Mouse (Mus musculus) CH12F3 (cell line): ENCODE data around the gene Kcnn3.

Source experiments
- in situ Hi-C: fragments of 300-500 bp; cut with MboI; formaldehyde crosslinking; loops from 2 replicates; pipeline ENCODE4 v1.14.3; 2020; ENCODE audit warnings: low sequenced_read_pairs

The Kcnn3 gene

DNA sequence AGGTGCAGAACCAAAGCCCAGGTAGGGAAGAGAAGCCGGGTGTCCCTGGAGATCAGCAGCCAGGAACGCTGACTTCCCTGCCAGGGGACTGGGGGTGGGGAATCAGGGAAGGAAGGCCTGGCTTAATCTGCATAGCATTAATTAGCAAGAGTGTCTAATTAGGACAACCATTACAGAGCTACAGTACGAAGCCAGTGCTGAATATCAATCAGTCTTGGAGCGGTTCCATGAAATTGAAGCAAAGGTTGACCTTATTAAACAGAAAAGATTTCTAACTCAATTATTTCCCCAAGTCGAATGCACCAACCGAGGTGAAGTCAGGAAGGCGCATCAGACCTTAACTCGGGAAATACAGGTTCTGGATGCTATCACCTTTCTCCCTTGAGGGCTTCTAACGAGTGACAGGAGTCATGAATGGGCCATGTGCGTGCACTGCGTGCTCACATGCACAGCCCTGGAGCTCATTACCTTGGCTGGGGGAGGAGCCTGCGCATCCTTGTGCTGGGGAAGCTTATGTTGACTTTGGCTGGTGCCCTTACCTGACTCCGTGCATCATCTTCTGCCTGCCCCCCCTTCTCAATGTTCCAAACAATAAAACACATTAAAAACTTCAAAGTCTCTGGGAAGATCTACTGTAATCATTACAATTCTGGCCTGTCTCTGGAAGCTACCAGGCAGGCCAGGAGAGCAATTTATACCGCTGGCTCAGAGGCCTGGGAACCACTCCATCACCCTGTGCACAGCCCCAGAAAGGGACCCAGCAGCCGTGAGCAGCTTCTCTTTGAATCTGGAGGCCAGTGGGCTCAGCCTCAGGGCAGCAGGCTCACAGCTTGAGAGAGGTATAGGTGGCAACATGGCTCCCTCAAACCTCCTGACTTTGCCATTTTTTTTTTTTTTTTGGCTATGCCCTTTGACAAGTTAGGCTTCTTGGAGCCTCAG, 39.3 kb downstream of the Kcnn3 start:
- in situ Hi-C loops, result no loop called here

DNA sequence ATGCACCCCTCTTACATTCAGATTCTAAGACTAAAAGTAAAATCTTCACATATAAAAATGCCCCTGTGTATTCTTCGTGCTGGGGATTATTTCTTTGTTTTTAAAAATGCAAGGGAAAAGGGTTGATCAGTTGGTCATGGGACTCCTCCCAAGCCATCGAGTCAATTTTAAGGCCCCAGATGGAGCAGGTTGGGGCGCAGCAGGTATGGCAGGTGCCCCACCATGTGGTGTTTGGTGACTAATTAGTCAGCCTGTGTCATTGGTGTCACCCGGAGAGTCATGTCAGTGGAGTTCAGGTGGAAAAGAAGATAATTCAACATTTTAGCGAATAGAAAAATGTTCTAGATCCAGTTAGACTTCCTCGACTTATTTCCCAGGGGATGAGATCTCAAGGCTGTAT, 41.4 kb downstream of the Kcnn3 start:
- in situ Hi-C loops, result no loop called here

DNA sequence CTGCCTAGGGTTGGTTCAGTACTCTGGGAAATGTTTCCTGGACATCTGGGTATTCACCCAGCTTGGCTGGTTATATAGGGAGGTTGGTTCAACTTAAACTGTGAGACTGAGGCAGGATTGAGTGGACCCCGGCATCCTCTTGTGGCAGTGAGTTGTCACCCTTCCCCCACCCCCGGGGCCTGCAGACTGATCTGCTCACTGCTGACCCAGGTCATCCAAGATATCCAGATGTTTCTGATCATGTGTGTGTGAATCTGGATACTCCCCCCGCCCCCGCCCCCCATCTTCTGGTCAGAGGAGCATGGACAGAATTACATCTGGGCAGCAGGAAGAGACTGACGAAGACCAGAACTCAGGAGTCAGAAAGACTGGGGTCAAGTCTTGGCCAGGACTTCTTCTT, 45.4 kb downstream of the Kcnn3 start:
- in situ Hi-C loops, result no loop called here

DNA sequence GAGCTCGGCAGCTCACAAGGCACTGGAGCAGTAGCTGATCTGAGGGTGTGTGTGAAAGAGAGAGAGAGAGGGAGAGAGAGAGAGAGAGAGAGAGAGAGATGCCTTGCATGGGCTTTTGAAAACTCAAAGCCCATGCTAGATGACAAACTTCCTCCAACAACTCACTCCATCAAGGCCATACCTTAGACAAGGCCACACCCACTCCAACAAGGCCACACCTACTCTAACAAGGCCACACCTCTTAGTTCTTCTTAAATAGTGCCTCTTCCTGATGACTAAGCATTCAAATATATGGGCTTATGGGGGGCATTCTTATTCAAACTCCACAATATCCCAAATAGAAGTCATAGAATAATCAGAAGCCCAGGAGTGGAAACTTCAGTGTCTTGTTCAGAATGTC, 49.1 kb downstream of the Kcnn3 start:
- in situ Hi-C loops, result no loop called here

DNA sequence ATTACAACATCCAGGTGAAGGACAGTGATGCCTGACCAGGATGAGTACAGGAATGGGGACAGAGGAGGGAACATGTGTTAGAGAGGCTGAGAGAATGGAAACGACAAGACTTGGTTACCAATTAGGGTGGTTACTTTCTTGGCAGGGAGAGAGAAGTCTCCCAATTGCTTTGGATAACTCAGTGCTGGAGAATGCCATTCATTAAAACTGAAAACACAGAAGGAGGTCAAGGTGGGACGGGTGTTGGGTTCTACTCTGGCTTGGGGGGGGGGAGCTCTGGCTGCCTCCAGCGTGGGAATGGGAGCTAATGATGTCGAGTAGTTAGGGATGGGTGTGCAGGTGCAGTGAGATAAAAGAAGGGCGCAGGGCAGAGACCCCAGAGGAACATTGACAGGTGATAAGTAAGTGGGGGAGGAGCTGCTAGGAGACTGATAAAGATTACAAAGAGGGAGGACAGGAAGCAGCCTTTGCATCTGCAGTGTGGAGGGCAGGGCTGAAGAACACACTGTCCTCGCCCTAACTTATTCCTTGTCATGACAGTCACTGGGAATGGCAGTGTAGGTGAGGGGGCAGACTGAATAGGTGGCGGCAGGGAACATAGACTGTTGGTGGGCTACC, 49.9 kb downstream of the Kcnn3 start:
- in situ Hi-C loops, result no loop called here

DNA sequence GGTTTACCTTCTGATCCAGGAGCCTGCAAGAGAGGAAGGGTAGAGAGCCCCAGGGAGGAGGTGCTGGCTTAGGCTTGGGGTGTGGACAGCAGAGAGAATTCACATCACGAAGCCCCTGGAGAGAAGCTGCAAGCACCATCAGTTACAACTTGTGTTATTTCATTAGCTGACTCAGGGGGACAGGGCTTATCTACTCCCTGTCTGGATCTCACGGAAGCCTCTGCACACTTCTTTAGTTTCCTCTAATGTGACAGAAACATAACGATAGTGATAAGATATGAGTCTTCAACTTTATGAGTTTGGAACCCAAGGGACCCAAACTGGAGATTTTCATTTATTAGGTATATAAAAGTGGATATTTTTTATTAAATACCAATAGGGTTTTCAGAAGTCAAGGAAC, 50.4 kb downstream of the Kcnn3 start:
- in situ Hi-C loops, result no loop called here

DNA sequence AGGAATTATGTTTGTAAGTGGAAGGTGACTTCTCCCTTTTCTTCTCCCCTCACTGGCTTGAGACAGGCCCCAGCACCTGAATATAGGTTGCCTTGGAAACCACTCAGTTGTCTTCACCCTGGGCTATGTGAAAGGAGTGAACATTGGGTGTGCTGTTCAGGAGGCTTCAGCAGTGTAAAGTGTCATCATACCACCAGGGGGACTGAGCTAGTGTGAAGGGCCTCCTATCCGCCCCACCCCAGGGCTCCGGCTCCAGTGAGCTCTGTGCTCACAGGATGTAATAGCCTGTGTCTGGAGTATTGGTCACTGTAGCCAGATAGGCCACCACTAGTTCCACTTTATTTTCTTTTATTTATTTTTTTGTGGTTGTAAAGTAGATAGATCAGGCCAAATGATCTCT, 54.3 kb downstream of the Kcnn3 start:
- in situ Hi-C loops, result no loop called here

DNA sequence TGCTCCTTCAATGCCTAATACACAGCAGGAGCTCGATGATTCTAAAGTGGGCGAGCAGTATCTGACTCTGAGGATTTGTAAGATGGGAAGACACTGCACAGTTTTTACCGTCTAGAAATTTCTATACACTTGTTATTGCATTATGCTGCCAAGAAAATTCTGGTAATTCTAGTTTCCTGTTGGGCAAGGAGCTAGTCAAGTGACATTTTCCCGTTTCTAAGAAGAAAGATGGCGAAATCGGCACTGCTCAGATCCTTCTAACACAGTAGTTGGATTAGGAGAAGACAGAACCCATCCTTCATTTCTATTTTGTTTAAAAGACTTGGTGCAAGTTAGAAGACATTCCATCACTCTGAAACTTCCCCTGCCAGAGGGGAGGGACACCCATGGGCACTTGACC, 56.4 kb downstream of the Kcnn3 start:
- in situ Hi-C loops, result no loop called here

DNA sequence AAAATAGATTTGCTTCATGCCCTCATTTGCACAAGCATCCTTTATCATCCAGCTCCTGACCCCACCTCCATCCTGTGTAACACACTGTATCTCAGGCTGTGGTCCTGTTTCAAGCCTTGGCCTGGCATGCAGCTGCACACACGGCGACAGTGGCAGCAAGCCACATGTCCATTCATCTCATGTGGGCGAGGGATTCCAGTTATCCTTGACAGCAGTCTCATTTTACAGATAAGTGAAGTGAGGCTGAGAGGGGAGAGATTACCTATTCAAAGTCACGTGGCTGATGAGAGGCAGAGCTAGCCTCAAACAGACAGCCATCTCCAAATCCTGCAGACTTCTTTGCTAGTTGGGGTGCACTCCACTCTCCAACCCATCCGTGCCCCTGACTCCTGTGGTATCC, 57.2 kb downstream of the Kcnn3 start:
- in situ Hi-C loops, result no loop called here

DNA sequence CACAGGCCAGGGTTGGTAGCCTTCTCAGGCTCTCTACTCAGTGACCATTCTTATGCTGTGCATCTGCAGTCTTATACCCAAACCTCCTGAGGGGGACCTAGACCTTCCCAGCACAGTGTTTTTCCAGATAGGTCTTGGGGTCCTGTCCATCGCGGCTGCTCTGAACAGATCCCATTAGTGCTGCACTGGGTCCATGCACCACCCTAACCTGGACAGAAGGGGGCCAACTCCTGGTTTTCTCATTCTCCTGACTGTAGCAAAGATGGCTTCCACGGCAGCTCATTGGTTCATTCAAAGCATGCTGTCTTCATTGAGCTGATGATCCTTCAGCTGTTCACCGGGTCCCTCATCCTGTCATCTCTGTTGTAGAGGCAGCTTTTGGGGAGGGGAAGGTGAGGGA, 58.1 kb downstream of the Kcnn3 start:
- in situ Hi-C loops, result no loop called here

DNA sequence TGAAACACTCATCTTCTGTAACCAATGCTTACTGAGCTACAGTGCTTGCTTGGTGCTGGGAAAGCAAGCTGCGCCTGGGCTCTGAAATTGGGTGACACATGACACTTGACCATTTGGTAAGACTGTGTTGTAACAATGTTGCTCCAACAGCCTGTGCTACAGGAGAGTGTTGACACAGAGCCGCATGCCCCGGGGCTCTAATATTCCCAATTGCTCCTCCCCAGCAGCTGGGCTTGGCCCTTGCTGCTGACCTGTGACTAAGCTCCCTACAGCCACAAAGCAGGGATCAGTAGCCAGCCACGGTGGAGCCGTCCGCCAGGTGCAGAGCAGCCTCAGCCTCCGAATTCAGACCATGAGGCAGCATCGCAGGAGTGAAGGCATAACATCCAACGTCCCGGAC, 58.8 kb downstream of the Kcnn3 start:
- in situ Hi-C loops, result no loop called here

DNA sequence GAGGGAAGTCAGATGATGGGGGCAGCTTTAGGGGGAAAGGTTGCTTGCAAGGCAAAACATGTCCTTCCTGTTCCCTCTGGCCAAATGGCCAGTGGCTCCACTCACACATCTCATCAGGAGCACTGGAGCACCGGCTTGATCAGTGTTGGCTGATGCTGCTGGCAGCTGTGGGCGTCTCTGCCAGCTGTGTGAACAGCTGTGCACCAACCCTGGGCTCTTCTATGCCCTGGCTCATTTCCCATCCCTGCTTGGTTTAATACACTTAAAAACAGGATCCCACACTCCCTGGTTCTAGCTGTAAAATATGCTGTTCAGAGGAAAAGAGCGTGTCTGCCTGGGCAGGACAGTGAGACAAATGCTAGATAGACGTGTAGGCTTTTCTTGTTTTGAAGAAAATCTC, 64.3 kb downstream of the Kcnn3 start:
- in situ Hi-C loops, result no loop called here

DNA sequence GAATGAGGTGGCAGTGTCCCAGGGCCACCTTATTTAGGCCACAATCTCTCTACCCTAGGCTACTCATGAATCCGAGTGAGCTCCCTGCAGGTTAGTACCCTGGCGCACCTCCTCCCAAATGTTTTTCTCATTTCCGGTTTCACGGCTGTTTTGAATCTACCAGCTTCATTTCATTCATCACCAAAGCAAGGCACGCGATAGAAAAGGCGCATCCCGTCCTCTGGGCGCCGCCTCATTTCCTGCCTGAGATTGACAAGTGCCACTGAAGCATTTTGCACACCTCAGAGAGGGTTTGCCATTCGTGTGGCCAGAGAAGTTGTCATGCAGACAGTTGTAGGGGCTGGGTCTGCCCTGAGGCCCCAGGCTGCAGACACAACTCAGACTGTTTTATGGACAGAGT, 68.5 kb downstream of the Kcnn3 start:
- in situ Hi-C loops, result no loop called here

DNA sequence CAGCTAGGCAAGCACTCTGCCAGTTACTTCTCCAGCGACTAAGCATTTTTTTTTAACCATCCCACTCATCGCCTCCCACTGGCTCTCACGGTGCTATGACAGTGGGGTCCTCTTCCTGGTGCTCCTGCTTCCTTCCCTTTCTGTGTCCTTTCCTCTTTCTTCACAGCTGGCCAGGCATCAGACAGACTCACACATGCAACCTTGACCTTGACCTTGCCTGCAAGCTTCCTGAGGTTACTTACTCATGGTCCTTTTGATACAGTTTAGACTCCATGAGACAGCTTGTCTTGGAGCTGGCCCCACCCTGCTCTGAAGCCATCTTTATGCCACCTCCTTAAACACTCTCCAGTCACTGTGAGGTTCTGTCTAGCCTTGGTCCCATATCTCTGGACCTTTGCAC, 69.4 kb downstream of the Kcnn3 start:
- in situ Hi-C loops, result no loop called here

DNA sequence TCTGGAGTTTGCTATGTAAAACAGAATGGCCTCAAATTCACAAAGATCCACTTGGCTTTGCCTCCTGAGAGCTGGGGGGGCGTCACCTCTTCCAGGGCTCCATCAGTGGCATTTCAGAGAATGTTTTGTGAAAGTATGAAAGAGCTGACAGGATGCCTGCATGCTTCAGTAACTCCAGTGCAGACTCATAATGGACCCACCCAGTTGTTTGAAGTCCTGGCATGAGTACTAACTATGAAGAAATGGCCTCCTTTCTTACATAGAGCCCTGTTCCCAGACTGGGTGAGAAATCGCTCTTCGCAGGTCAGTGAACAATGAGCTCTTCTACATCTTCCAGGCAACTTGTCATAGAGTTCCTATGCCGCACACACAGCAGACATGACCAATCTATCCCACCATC, 70.4 kb downstream of the Kcnn3 start:
- in situ Hi-C loops, result no loop called here

DNA sequence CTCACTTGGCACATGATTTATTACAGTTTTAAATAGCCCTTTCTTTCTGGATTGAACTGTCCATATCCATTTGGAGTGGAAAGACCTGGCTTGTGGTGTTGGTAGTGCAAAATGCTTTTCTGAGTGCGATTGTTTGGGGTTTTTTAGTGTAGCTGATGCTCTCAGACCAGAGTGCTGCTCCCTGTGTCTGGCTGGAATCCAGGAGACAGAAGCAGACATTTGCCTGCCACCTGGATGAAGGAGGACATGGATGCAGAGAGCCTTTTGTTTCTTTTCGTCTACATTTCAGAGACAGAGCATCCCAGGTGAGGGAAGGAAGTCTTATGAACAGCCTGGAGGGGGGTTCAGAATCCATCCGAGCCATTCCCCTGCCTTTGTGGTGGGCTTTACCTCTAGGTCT, 71.5 kb downstream of the Kcnn3 start:
- in situ Hi-C loops, result no loop called here

DNA sequence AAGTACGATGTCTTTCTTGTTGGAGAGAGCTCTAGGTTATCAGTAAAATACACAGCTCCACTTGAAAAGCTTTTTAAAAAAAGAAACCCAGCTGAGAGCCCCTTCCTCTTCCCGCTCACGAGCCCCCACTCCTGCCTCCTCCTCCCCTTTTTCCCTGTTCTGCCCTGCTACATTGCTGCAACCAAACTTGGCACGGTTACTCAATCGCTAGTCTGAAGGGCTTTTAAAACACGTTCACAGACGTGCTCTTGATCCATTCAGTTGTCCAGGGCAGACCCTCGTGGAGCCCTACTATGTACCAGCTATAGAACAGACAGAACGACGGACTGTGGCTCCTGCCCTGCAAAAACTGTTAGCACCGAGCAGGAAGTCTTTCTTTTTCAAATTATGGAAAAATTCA, 72.8 kb downstream of the Kcnn3 start:
- in situ Hi-C loops, result no loop called here

DNA sequence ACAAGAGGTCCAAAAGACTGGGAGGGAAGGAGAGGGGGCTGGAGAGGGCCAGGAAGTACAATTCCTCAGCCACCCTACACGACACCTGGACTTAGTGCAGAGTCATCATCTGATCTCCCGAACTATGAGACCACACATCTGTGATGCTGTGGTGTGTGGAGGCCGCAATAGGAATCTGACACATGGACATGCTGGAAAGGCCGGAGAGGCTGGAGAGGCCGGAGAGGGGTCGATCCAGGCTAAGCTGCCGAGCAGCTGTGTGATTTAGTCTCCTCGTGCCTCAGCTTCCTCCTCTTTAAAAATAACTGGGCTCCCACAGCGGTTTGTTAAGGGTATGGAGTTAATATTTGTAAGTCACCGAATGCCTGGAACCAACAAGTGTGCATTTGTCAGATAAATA, 73.6 kb downstream of the Kcnn3 start:
- in situ Hi-C loops, result no loop called here

DNA sequence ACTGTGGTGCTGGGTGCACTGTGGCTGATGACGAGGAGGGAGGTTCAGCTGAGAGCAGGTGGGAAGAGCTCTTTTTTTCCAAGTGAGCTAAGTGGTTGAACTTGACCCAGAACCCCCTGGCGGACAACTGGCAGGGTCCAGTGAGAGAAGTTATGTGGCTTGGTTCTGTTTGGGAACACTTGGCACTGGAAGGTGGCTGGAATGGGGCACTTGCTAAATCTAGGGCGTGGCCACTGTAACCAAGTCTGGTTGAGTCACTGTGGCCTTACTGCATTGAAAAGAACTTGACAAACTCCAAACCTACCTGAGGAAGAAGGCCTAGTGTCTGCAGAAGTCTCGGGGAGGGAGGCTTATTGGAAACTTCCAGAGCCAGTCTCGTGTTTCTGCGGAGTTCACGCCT, 78.4 kb downstream of the Kcnn3 start:
- in situ Hi-C loops, result no loop called here

DNA sequence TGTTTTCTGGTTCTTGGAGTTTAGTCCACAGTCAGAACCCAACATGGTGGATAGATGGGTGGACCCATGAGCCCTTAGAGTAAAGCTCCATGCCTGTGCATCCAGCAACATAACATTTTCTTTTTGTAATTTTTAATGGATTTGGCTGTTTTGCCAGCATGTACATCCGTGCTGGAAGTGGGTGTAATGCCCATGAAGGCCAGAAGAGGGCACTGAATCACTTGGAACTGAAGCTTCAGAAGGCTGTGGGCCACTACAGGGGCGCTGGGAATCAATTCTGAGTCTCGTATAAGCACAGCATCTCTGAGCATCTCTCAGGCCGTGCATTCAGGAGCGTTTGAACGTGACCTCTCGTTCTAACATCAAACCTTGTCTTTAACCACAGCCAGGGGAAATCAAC, 79.0 kb downstream of the Kcnn3 start:
- in situ Hi-C loops, result no loop called here

DNA sequence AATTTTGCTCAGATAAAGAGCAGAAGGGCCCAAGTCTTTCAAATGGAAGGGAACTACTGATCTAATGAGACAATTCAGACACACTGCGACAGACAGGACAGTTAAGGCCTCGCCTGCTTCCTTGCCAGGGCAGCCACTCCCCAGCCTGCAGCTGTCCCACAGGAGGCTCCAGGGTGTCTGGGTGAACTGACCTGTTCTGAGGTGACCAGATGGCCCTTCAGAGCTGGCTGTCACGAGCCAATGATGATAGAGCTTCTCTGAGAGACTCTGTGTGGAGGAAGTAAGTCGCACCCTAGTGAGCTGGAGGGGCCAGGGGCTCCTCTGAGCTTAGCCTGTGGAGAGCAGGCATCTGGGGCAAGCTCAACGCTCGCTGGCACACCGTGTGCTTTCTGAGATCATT, 81.1 kb downstream of the Kcnn3 start:
- in situ Hi-C loops, result no loop called here

DNA sequence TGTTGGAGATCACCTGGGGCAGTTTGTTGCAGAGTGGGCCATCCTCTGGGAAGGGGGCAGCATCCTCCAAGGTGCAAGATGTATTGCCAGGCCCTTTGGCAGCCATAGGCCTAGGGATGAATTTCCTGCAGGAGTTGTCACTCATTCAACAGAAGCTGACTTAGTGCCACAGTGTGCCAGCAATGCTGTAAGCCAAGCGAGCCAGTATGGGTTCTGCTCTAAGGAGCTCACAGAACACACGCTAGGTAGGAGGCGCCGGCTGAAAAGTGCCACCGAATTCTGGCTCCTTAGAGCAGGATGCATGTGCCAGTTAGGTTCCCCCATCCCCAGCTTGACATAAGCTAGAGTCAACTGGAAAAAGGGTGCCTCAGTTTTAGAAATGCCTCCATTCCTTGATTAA, 83.3 kb downstream of the Kcnn3 start:
- in situ Hi-C loops, result no loop called here

DNA sequence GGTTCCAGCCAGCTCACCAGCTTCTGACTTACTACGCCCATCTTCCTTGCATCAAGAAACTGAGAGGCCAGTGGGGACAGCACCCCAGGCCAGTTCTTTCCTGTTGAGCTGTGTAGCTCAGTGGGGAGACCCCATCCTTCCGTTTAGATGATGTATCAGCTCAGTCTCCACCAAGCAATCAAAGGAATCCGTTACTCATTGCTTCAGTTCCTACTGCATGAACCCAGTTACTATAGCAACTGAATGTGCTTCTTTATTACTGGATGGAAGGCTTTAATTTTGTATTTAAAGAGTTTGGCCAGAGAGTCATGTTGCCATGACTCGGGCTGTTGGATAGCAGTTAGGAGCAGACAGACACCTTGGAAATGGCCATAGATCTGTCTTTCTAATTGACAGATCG, 85.3 kb downstream of the Kcnn3 start:
- in situ Hi-C loops, result no loop called here
